Mouse (Mus musculus) erythroblast, embryonic 14.5 days (primary cell): ENCODE measurements around the gene Ccdc8.

Source experiments
- GATA1 ChIP-seq: IDR thresholded peaks from 2 replicates; pipeline ENCODE4 v1.6.1; 2012; ENCODE audit warnings: low read length, inconsistent platforms, mixed read lengths
- TAL1 ChIP-seq: IDR thresholded peaks from 3 replicates; pipeline ENCODE4 v1.6.1; 2012; ENCODE audit warnings: low read length, inconsistent platforms, mixed read lengths

DNA sequence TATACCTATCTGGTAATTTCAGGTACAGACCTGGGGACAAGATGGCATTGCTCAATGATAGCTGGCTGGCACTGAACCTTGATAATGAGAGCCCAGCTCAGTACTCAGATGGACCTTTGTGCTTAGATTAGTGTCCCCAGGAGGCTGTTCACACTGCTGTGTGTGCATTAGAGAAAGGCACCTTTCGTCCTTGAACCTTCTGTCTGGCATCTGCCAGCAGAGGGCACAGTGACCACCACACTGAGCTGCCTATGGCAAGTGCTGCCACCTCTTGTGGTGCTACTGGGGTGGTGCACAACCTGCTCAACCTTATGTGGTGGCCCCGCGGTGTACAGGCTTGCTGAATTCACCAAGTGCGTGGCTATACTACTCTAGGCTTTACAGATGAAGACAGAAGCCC, 14.8 kb downstream of the Ccdc8 start:
- TF ChIP-seq TAL1: no peak
- no peak for TF ChIP-seq GATA1
